Mouse (Mus musculus) CH12.LX (cell line): Measurements from ENCODE around the gene Jdp2. TPM values are rescaled to one million over a fixed set of nuclear protein-coding genes. Genes with fewer than 3 reads are reported as not detected.

ENCODE experiments used
- DNase-seq: peaks from one replicate; pipeline ENCODE4 v3.0.0-alpha.2; 2013; ENCODE audit errors: extremely low read depth
- H3K27ac ChIP-seq: 2 replicates; pipeline ENCODE4 v1.5.1; 2012; ENCODE audit warnings: low read depth, mild to moderate bottlenecking, control low read depth, moderate library complexity; ENCODE audit not compliant: insufficient read depth
- H3K27me3 ChIP-seq: replicated peaks from 2 replicates; pipeline ENCODE3; 2012; ENCODE audit warnings: inconsistent platforms
- H3K36me3 ChIP-seq, 2 experiments: replicated peaks in 1 of 2; 2 replicates each; pipeline versions ENCODE3 to v1.6.1; 2012; ENCODE audit warnings: inconsistent platforms in 1 of 2, low read length in 1 of 2, mild to moderate bottlenecking in 1 of 2, mixed read lengths in 1 of 2, moderate library complexity in 1 of 2; ENCODE audit not compliant: control insufficient read depth in 1 of 2, insufficient read depth in 1 of 2
- H3K4me1 ChIP-seq, 2 experiments: 2 replicates each; pipeline ENCODE4 v1.6.1; 2012; ENCODE audit warnings: inconsistent platforms in 1 of 2, moderate library complexity in 1 of 2; ENCODE audit not compliant: insufficient read depth in 2 of 2, control insufficient read depth in 1 of 2
- H3K4me2 ChIP-seq: 2 replicates; pipeline ENCODE4 v1.6.1; 2012; ENCODE audit warnings: low read depth, mild to moderate bottlenecking, control low read depth; ENCODE audit not compliant: poor library complexity, insufficient read depth, severe bottlenecking
- H3K4me3 ChIP-seq, 3 experiments: fragments of 150-350 bp in 1 of 3; sonication (generic) in 1 of 3; replicated peaks in 1 of 3; 2 replicates each; pipeline versions ENCODE3 to v1.5.1; 2011 to 2012; ENCODE audit warnings: low read depth in 2 of 3, low read length in 2 of 3, mild to moderate bottlenecking in 2 of 3, moderate library complexity in 2 of 3, control low read depth in 1 of 3, improper control_type of control experiment in 1 of 3, inconsistent platforms in 1 of 3, mixed read lengths in 1 of 3; ENCODE audit not compliant: poor library complexity in 1 of 3
- H3K79me2 ChIP-seq: replicated peaks from 2 replicates; pipeline ENCODE4 v1.6.1; 2012; ENCODE audit warnings: mild to moderate bottlenecking, moderate library complexity; ENCODE audit not compliant: control insufficient read depth, poor library complexity, insufficient read depth, severe bottlenecking; ENCODE audit errors: extremely low read depth
- H3K9ac ChIP-seq: 2 replicates; pipeline ENCODE4 v1.6.1; 2012; ENCODE audit warnings: low read depth, mild to moderate bottlenecking, control low read depth, moderate library complexity; ENCODE audit not compliant: insufficient read depth
- H3K9me3 ChIP-seq: replicated peaks from 2 replicates; pipeline ENCODE3; 2012; ENCODE audit warnings: low read length, inconsistent platforms, mixed read lengths
- BHLHE40 ChIP-seq: IDR thresholded peaks from 2 replicates; pipeline ENCODE4 v1.6.1; 2011; ENCODE audit warnings: mild to moderate bottlenecking, low read depth, low read length, improper control_type of control experiment
- ELF1 ChIP-seq: IDR thresholded peaks from 2 replicates; pipeline ENCODE4 v1.6.1; 2014; ENCODE audit warnings: low read depth, mild to moderate bottlenecking, inconsistent platforms, low read length, improper control_type of control experiment
- EP300 ChIP-seq: IDR thresholded peaks from 2 replicates; pipeline ENCODE4 v1.6.1; 2011; ENCODE audit warnings: low read length, improper control_type of control experiment
- GABPA ChIP-seq: IDR thresholded peaks from 2 replicates; pipeline ENCODE4 v1.6.1; 2012; ENCODE audit warnings: low read depth, low read length, improper control_type of control experiment, inconsistent platforms; ENCODE audit not compliant: insufficient replicate concordance
- HCFC1 ChIP-seq: IDR thresholded peaks from 2 replicates; pipeline ENCODE4 v1.6.1; 2012; ENCODE audit warnings: low read depth, mild to moderate bottlenecking, inconsistent platforms, low read length, improper control_type of control experiment
- MAFK ChIP-seq: IDR thresholded peaks from 2 replicates; pipeline ENCODE4 v1.6.1; 2011; ENCODE audit warnings: low read length, improper control_type of control experiment; ENCODE audit not compliant: insufficient replicate concordance
- NELFE ChIP-seq: IDR thresholded peaks from 2 replicates; pipeline ENCODE4 v1.6.1; 2011; ENCODE audit warnings: low read depth, low read length, improper control_type of control experiment
- PAX5 ChIP-seq: IDR thresholded peaks from 2 replicates; pipeline ENCODE4 v1.6.1; 2012; ENCODE audit warnings: low read length, inconsistent platforms, mixed read lengths
- POLR2A ChIP-seq: IDR thresholded peaks from 2 replicates; pipeline ENCODE4 v1.6.1; 2011; ENCODE audit warnings: low read depth, mild to moderate bottlenecking, improper control_type of control experiment, low read length
- POLR2AphosphoS2 ChIP-seq: IDR thresholded peaks from 2 replicates; pipeline ENCODE4 v1.6.1; 2011; ENCODE audit warnings: low read depth, low read length, improper control_type of control experiment
- RAD21 ChIP-seq: IDR thresholded peaks from 2 replicates; pipeline ENCODE4 v1.6.1; 2011; ENCODE audit warnings: low read depth, mild to moderate bottlenecking, low read length, improper control_type of control experiment, moderate library complexity
- RCOR1 ChIP-seq: conservative IDR thresholded peaks from 2 replicates; pipeline ENCODE4 v1.6.1; 2012; ENCODE audit warnings: low read depth, mild to moderate bottlenecking, inconsistent platforms, low read length, improper control_type of control experiment
- SIN3A ChIP-seq: IDR thresholded peaks from 2 replicates; pipeline ENCODE4 v1.6.1; 2012; ENCODE audit warnings: low read length, improper control_type of control experiment, inconsistent platforms
- TBP ChIP-seq: conservative IDR thresholded peaks from 2 replicates; pipeline ENCODE4 v1.6.1; 2011; ENCODE audit warnings: low read depth, low read length, improper control_type of control experiment
- TCF12 ChIP-seq: IDR thresholded peaks from 2 replicates; pipeline ENCODE4 v1.6.1; 2014; ENCODE audit warnings: low read depth, mild to moderate bottlenecking, inconsistent platforms, low read length, improper control_type of control experiment
- UBTF ChIP-seq: IDR thresholded peaks from 2 replicates; pipeline ENCODE4 v1.6.1; 2012; ENCODE audit warnings: low read depth, mild to moderate bottlenecking, inconsistent platforms, low read length, improper control_type of control experiment, moderate library complexity
- USF1 ChIP-seq: IDR thresholded peaks from 2 replicates; pipeline ENCODE4 v1.6.1; 2014; ENCODE audit warnings: low read depth, mild to moderate bottlenecking, inconsistent platforms, low read length, improper control_type of control experiment
- ZC3H11A ChIP-seq: IDR thresholded peaks from 2 replicates; pipeline ENCODE4 v1.6.1; 2012; ENCODE audit warnings: low read depth, mild to moderate bottlenecking, inconsistent platforms, low read length, improper control_type of control experiment
- ZNF384 ChIP-seq: IDR thresholded peaks from 2 replicates; pipeline ENCODE4 v1.6.1; 2012; ENCODE audit warnings: low read depth, low read length, improper control_type of control experiment, inconsistent platforms
- dilution Hi-C: fragments of 300-500 bp; cut with MboI; formaldehyde crosslinking; loops from 2 replicates; pipeline ENCODE4 v1.14.3; 2020; ENCODE audit warnings: low sequenced_read_pairs; ENCODE audit not compliant: extremely low pct_unique_long_range_greater_than_20kb, extremely low pct_ligation_motif_present
- in situ Hi-C: fragments of 300-500 bp; cut with MboI; formaldehyde crosslinking; loops from 3 replicates; pipeline ENCODE4 v1.14.3; 2019; ENCODE audit warnings: low sequenced_read_pairs, low pct_ligation_motif_present, low pct_unique_long_range_greater_than_20kb, mixed read lengths
- polyA plus RNA-seq: library from polyadenylated mRNA; unstranded; fragments of >175 nt; gene quantifications from 2 replicates; pipeline ENCODE4 v1.2.1, GENCODE M21; 2012; ENCODE audit warnings: low read depth; ENCODE audit not compliant: insufficient read length
- total RNA-seq, 2 experiments: library from RNA; depleted of rRNA; stranded (reverse); fragments of 300-350 nt in 1 of 2; fragments of >200 nt in 1 of 2; gene quantifications; 2 replicates each; pipeline ENCODE4 v1.2.3; 2012 to 2014

Gene Jdp2
- total and polyA plus RNA-seq, 3 experiments, result 64.7 to 104 (median 86.5) TPM

DNA sequence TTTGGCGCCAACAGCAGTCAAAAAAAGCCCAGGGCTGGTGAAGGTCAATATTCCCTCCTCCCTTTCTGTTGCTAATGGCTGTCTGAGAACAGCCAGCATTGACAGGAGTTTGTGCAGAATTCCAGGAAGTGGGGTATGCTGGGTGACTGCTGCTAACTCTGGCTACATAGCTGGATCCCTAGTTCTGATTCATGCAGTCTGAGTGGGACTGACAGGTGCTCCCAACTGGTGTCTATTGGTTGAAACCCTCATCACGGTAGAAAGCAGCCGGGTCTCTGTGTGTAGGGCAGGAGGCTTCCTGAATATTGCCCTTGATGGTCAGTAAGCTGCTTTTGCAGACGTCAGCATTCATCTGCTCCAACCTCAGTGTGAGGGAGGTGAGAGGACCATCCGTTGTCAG is 19.6 kb downstream of the Jdp2 start:
- dilution Hi-C loops, result no loop called here
- H3K4me2 ChIP-seq, result no peak overlapping the region
- no peak overlapping the region for H3K9ac ChIP-seq
- no peak for DNase-seq
- no peak overlapping the region for H3K27ac ChIP-seq
- H3K4me1 ChIP-seq, result peaks cover 4 to 91% of the 10 kb centered on the region in 2 experiments; a peak in 3 of 4 replicates
- no peak for TF ChIP-seq SIN3A
- 0 out of 2 replicates have a peak, but pooled peaks have one; percentile 3 for TF ChIP-seq POLR2A
- no peak for TF ChIP-seq PAX5
- no peak for TF ChIP-seq ELF1
- TF ChIP-seq GABPA, result no peak
- in situ Hi-C loops, result no loop called here
- H3K9me3 ChIP-seq, result no peaks in the 10 kb centered on the region
- H3K4me3 ChIP-seq, result no peak overlapping the region
- H3K36me3 ChIP-seq, result peaks cover 55 to 95% of the 10 kb centered on the region in 2 experiments
- H3K79me2 ChIP-seq, result peaks cover 5% of the 10 kb centered on the region
- no peaks in the 10 kb centered on the region for H3K27me3 ChIP-seq

DNA sequence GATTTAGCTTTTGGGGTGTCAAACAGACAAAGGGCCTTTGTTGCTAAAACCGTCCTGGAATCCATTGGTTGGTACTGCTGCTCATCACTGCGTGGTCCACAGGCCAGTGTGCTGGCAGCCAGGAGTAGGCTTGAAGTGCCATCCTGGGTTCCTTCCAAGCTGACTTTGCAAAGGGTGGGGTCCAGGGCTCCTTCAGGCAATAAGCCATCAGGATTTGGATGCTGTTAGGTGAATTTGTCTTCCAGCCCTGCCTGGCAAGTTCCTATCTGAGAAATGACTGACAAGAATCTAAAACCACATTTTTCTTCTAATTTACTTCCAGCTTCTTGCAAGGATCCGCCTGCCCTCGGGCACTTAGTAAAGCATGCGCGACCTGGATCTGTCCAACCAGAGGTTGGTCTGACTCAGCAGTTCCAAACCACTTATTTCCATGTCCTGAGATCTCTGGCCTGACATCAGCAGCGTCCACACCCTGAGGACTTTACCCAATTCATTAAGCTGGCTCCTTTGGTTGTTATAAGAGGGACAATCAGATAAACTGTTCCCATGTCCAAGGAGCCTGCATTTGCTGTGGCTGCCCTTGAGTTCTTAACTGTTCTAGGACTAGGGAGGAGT is 20.6 kb downstream of the Jdp2 start:
- H3K36me3 ChIP-seq, result peaks cover 50 to 94% of the 10 kb centered on the region in 2 experiments
- H3K4me2 ChIP-seq, result no peak overlapping the region
- peaks cover 13 to 91% of the 10 kb centered on the region in 2 experiments for H3K4me1 ChIP-seq
- no peak for DNase-seq
- no peaks in the 10 kb centered on the region for H3K9me3 ChIP-seq
- TF ChIP-seq POLR2AphosphoS2, result no peak
- 0 out of 2 replicates have a peak, but pooled peaks have one; percentile 48 for TF ChIP-seq MAFK
- TF ChIP-seq USF1, result no peak
- TF ChIP-seq ZNF384, result no peak
- dilution Hi-C loops, result no loop called here
- no peak overlapping the region for H3K9ac ChIP-seq
- peaks cover 10% of the 10 kb centered on the region for H3K79me2 ChIP-seq
- H3K27ac ChIP-seq, result no peak overlapping the region
- H3K4me3 ChIP-seq, result no peak overlapping the region
- in situ Hi-C loops, result no loop called here
- no peaks in the 10 kb centered on the region for H3K27me3 ChIP-seq

DNA sequence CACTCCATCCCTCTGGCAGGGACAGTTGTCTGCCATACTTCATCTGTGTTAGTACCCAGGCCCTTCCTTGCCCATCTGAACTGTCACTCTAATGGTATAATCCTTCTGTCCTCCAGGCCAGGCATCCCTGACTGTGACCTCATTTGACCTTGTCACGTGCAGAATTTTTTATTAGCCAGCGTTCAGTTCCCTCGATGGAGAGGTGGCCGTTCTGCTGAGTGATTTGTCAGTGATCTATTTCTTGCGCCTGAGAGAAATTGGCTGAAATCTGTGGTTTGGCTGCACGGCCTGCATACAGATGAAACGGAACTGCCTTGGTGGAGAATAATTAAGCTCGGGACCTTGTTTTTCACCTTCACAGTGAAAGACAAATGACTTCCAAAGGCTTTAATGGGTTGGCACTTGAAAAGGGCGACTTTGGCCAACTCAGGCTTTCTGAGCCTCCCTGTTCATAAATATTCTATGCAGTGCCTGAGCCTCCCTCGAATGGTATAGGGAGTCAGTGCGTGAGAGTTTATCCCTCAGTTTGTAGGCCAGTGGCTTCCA is 21.1 kb downstream of the Jdp2 start:
- H3K36me3 ChIP-seq, result peaks cover 45 to 89% of the 10 kb centered on the region in 2 experiments
- in situ Hi-C loops, result no loop called here
- dilution Hi-C loops, result no loop called here

More for the DNA sequence above, 21.1 kb downstream of the Jdp2 start:
- Histone ChIP-seq H3K27ac (no peak overlapping the region), H3K4me3 (no peak overlapping the region), H3K9ac (no peak overlapping the region), H3K9me3 (no peaks in the 10 kb centered on the region), H3K27me3 (no peaks in the 10 kb centered on the region), H3K4me1 (peaks cover 16 to 90% of the 10 kb centered on the region in 2 experiments), H3K4me2 (no peak overlapping the region), H3K79me2 (peaks cover 9% of the 10 kb centered on the region)
- TF ChIP-seq USF1 (no peak), RAD21 (no peak), MAFK (no peak), NELFE (no peak), EP300 (no peak), RCOR1 (no peak), UBTF (no peak), TBP (no peak), BHLHE40 (no peak), HCFC1 (no peak), POLR2A (no peak), TCF12 (no peak), ZC3H11A (no peak)
- DNase-seq, result no peak
